27 mouse cellular contexts compared by ENCODE assay signal in the genomic region with DNA sequence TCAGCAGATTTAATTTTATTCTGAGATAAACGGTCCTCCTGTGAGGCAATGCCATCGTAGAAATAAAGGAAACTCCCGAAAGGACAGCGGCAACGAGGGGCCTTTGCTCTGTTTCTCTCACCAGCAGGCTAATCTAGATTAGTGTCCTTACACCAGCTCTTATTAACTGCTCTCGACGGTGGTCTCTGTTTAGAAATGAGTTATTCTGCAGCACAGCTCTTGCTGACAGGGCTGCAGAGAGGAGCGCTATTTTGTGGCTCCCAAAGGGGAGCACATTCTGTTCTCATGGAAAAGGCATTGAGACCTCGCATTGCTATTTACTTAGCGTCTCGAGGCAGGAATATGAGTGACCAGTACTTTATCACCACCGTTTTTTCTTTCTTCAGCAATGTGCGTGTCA.
DNase-seq lines count a peak whose midpoint lies in the region; ATAC-seq and TF ChIP-seq lines count a peak whose summit lies in the region.
"Had no signal": no experiment of that assay in that cellular context is flagged by ENCODE, and none has a peak within 500 bp of the region (broad histone marks: within the 10 kb centered on the region; RNA-seq: fewer than 3 reads in every experiment).

No protein-coding gene starts in this region.

- no peak overlapping the region for H3K9ac ChIP-seq in lung, postnatal 0 days (replicated peaks; ENCODE audit: low read depth)
- H3K9ac ChIP-seq in midbrain, embryonic 14.5 days (replicated peaks; ENCODE audit: low read length), result no peak overlapping the region
- no peak overlapping the region for H3K9ac ChIP-seq in midbrain, embryonic 13.5 days (replicated peaks)
- H3K9ac ChIP-seq in neural tube, embryonic 14.5 days (replicated peaks; ENCODE audit: low read depth, low read length), result no peak overlapping the region
- H3K9ac ChIP-seq in forebrain, embryonic 16.5 days (replicated peaks; ENCODE audit: low read depth, low read length), result no peak overlapping the region
- no peak overlapping the region for H3K9ac ChIP-seq in intestine, embryonic 15.5 days
- H3K9ac ChIP-seq: embryonic facial prominence, embryonic 12.5 days; forebrain, embryonic 13.5 days; forebrain, embryonic 15.5 days had no signal

- no peaks in the 10 kb centered on the region for H3K27me3 ChIP-seq in lung, postnatal 0 days (replicated peaks; ENCODE audit: insufficient read depth, low read length)
- no peaks in the 10 kb centered on the region for H3K27me3 ChIP-seq in midbrain, embryonic 14.5 days (ENCODE audit: control insufficient read depth, insufficient read depth, low read length)
- no peaks in the 10 kb centered on the region for H3K27me3 ChIP-seq in midbrain, embryonic 13.5 days
- no peaks in the 10 kb centered on the region for H3K27me3 ChIP-seq in neural tube, embryonic 14.5 days (ENCODE audit: control insufficient read depth, insufficient read depth, low read length)
- H3K27me3 ChIP-seq in forebrain, embryonic 16.5 days (replicated peaks; ENCODE audit: control insufficient read depth, insufficient read depth, low read length), result no peaks in the 10 kb centered on the region
- H3K27me3 ChIP-seq in intestine, embryonic 15.5 days (replicated peaks), result no peaks in the 10 kb centered on the region
- H3K27me3 ChIP-seq: CH12.LX; embryonic facial prominence, embryonic 12.5 days; forebrain, embryonic 13.5 days; forebrain, embryonic 15.5 days; Patski had no signal

- H3K27ac ChIP-seq in lung, postnatal 0 days (ENCODE audit: low read length), result no peak overlapping the region
- H3K27ac ChIP-seq in midbrain, embryonic 14.5 days (replicated peaks; ENCODE audit: low read depth, low read length), result no peak overlapping the region
- no peak overlapping the region for H3K27ac ChIP-seq in midbrain, embryonic 13.5 days
- H3K27ac ChIP-seq in neural tube, embryonic 14.5 days (ENCODE audit: low read depth, low read length), result no peak overlapping the region
- no peak overlapping the region for H3K27ac ChIP-seq in forebrain, embryonic 16.5 days (ENCODE audit: low read length)
- H3K27ac ChIP-seq in intestine, embryonic 15.5 days, result no peak overlapping the region
- H3K27ac ChIP-seq: embryonic facial prominence, embryonic 10.5 days; embryonic facial prominence, embryonic 12.5 days; forebrain, embryonic 13.5 days; forebrain, embryonic 15.5 days had no signal

- H3K4me2 ChIP-seq in lung, postnatal 0 days (replicated peaks; ENCODE audit: low read depth, low read length), result no peak overlapping the region
- H3K4me2 ChIP-seq in midbrain, embryonic 14.5 days (ENCODE audit: low read length), result no peak overlapping the region
- H3K4me2 ChIP-seq in midbrain, embryonic 13.5 days (replicated peaks), result no peak overlapping the region
- no peak overlapping the region; the same call in 1 of the 2 replicates for H3K4me2 ChIP-seq in neural tube, embryonic 14.5 days (ENCODE audit: low read depth, low read length)
- no peak overlapping the region for H3K4me2 ChIP-seq in forebrain, embryonic 16.5 days (ENCODE audit: low read length)
- H3K4me2 ChIP-seq in intestine, embryonic 15.5 days (replicated peaks), result no peak overlapping the region
- H3K4me2 ChIP-seq: embryonic facial prominence, embryonic 12.5 days; forebrain, embryonic 13.5 days; forebrain, embryonic 15.5 days had no signal

- no peak for DNase-seq in lung, postnatal 0 days (ENCODE audit: low spot score)
- no peak for DNase-seq in lung, adult 18-20 months
- DNase-seq in midbrain, embryonic 14.5 days, result peak; percentile 15
- DNase-seq in brain, embryonic 14.5 days (ENCODE audit: low read depth), result peak; percentile 26
- DNase-seq: adrenal gland, adult 8-10 months; adrenal gland, postnatal 14 days; adrenal gland, postnatal 36 days; B cell, adult 2 months; cerebellum, adult 11 months; cerebellum, adult 18-20 months; cerebellum, adult 8-10 months; cerebellum, adult 9-11 months; cerebellum, postnatal 14 days; cerebellum, postnatal 36 days had no signal

- TF ChIP-seq EP300 in lung, postnatal 0 days (IDR thresholded peaks at IDR 0.05), result 0 out of 2 replicates have a peak, but pooled peaks have one; percentile 26

- 51% methylated on average over 13 of the region's 13 CpGs for WGBS in lung, postnatal 0 days
- WGBS in midbrain, embryonic 14.5 days, result 59% methylated on average over 13 of the region's 13 CpGs
- WGBS in midbrain, embryonic 13.5 days, result 62% methylated on average over 13 of the region's 13 CpGs
- WGBS in neural tube, embryonic 14.5 days, result 33% methylated on average over 13 of the region's 13 CpGs
- WGBS in forebrain, embryonic 16.5 days, result 55% methylated on average over 13 of the region's 13 CpGs
- WGBS in intestine, embryonic 15.5 days, result 55% methylated on average over 13 of the region's 13 CpGs

- no peaks in the 10 kb centered on the region for H3K9me3 ChIP-seq in lung, postnatal 0 days (ENCODE audit: low read length)
- H3K9me3 ChIP-seq in midbrain, embryonic 14.5 days (ENCODE audit: control insufficient read depth, low read length), result no peaks in the 10 kb centered on the region
- no peaks in the 10 kb centered on the region for H3K9me3 ChIP-seq in midbrain, embryonic 13.5 days
- no peaks in the 10 kb centered on the region for H3K9me3 ChIP-seq in neural tube, embryonic 14.5 days (ENCODE audit: control insufficient read depth, low read length)
- H3K9me3 ChIP-seq in forebrain, embryonic 16.5 days (ENCODE audit: control insufficient read depth, low read length), result no peaks in the 10 kb centered on the region
- no peaks in the 10 kb centered on the region for H3K9me3 ChIP-seq in intestine, embryonic 15.5 days
- H3K9me3 ChIP-seq: embryonic facial prominence, embryonic 10.5 days; embryonic facial prominence, embryonic 12.5 days; forebrain, embryonic 13.5 days; forebrain, embryonic 15.5 days had no signal

- H3K4me1 ChIP-seq in lung, postnatal 0 days (ENCODE audit: insufficient read depth, low read depth, low read length), result no peaks in the 10 kb centered on the region
- no peaks in the 10 kb centered on the region for H3K4me1 ChIP-seq in midbrain, embryonic 14.5 days (ENCODE audit: control insufficient read depth, insufficient read depth, low read length)
- 0 out of 2 replicates have a peak, but pooled peaks cover 3% of the 10 kb centered on the region for H3K4me1 ChIP-seq in midbrain, embryonic 13.5 days (replicated peaks)
- H3K4me1 ChIP-seq in neural tube, embryonic 14.5 days (ENCODE audit: control insufficient read depth, insufficient read depth, low read length), result no peaks in the 10 kb centered on the region
- no peaks in the 10 kb centered on the region; the same call in 1 of the 2 replicates for H3K4me1 ChIP-seq in forebrain, embryonic 16.5 days (replicated peaks; ENCODE audit: control insufficient read depth, insufficient read depth, low read length)
- no peaks in the 10 kb centered on the region for H3K4me1 ChIP-seq in intestine, embryonic 15.5 days (replicated peaks)
- H3K4me1 ChIP-seq: embryonic facial prominence, embryonic 10.5 days; embryonic facial prominence, embryonic 12.5 days; forebrain, embryonic 13.5 days; forebrain, embryonic 15.5 days had no signal

- TF ChIP-seq POLR2A in brain, embryonic 14.5 days (IDR thresholded peaks at IDR 0.05; ENCODE audit: borderline replicate concordance, extremely low read depth, insufficient read depth, insufficient read length, poor library complexity, severe bottlenecking), result no peak

- H3K36me3 ChIP-seq in lung, postnatal 0 days (ENCODE audit: insufficient read depth, low read length), result no peaks in the 10 kb centered on the region
- no peaks in the 10 kb centered on the region for H3K36me3 ChIP-seq in midbrain, embryonic 14.5 days (ENCODE audit: control insufficient read depth, insufficient read depth, low read length)
- H3K36me3 ChIP-seq in midbrain, embryonic 13.5 days, result no peaks in the 10 kb centered on the region
- H3K36me3 ChIP-seq in neural tube, embryonic 14.5 days (ENCODE audit: control insufficient read depth, insufficient read depth, low read length), result no peaks in the 10 kb centered on the region
- no peaks in the 10 kb centered on the region for H3K36me3 ChIP-seq in forebrain, embryonic 16.5 days (ENCODE audit: control insufficient read depth, insufficient read depth)
- H3K36me3 ChIP-seq in intestine, embryonic 15.5 days, result no peaks in the 10 kb centered on the region
- H3K36me3 ChIP-seq: embryonic facial prominence, embryonic 10.5 days; embryonic facial prominence, embryonic 12.5 days; forebrain, embryonic 15.5 days; G1E had no signal

- no peak for TF ChIP-seq CTCF in lung, postnatal 0 days (IDR thresholded peaks at IDR 0.05)
- TF ChIP-seq CTCF in brain, embryonic 14.5 days (IDR thresholded peaks at IDR 0.05; ENCODE audit: borderline replicate concordance, extremely low read depth, insufficient read depth, insufficient read length), result no peak

- no peak overlapping the region for H3K4me3 ChIP-seq in lung, postnatal 0 days (ENCODE audit: low read depth, low read length)
- no peak overlapping the region for H3K4me3 ChIP-seq in midbrain, embryonic 14.5 days (replicated peaks; ENCODE audit: low read depth, low read length)
- H3K4me3 ChIP-seq in midbrain, embryonic 13.5 days (replicated peaks), result no peak overlapping the region
- no peak overlapping the region for H3K4me3 ChIP-seq in neural tube, embryonic 14.5 days (ENCODE audit: low read depth, low read length)
- H3K4me3 ChIP-seq in forebrain, embryonic 16.5 days (replicated peaks; ENCODE audit: low read length), result no peak overlapping the region
- no peak overlapping the region for H3K4me3 ChIP-seq in intestine, embryonic 15.5 days (replicated peaks)
- H3K4me3 ChIP-seq: embryonic facial prominence, embryonic 10.5 days; embryonic facial prominence, embryonic 12.5 days; forebrain, embryonic 13.5 days; forebrain, embryonic 15.5 days had no signal

- no peak for ATAC-seq in lung, postnatal 0 days
- no peak for ATAC-seq in midbrain, embryonic 14.5 days (ENCODE audit: low FRiP score, low TSS enrichment)
- ATAC-seq in midbrain, embryonic 13.5 days, result no peak
- ATAC-seq in neural tube, embryonic 14.5 days (ENCODE audit: low read depth), result peak; percentile 72
- no peak for ATAC-seq in forebrain, embryonic 16.5 days
- no peak for ATAC-seq in intestine, embryonic 15.5 days
- ATAC-seq: activated CD4-positive, CD25-positive, alpha-beta regulatory T cell, adult 4 months; CD4-positive, CD25-positive, alpha-beta regulatory T cell, adult 4 months; forebrain, embryonic 13.5 days; forebrain, embryonic 15.5 days; Patski had no signal

Comparison
In these comparisons a context has a peak if more than half of its experiments do, and no peak if none do; other contexts are left out.
1. DNase-seq: peak in midbrain, embryonic 14.5 days (single experiment) and brain, embryonic 14.5 days (single experiment); none in lung, postnatal 0 days (single experiment) and lung, adult 18-20 months (0 of 2).